Mouse (Mus musculus) kidney, postnatal 10 days (tissue): ENCODE results near the gene Eml1.

ENCODE experiments used
- DNase-seq: peaks from one replicate; pipeline ENCODE4 v3.0.0; 2021; ENCODE audit warnings: mixed read lengths

Gene Eml1

GRCm38 (mm10) chr12:108554120-108554841, 183.5 kb downstream of the Eml1 start, which contains the start of gene Evl:
Gene Evl (plus strand): TSS chr12:108554720.
- DNase-seq, result peak; percentile 97

GRCm38 (mm10) chr12:108554861-108555556, 184.3 kb downstream of the Eml1 start:
- DNase-seq, result no peak

- DNase-seq, result no peak
Observed at GRCm38 (mm10) chr12:108558194-108558593, 187.4 kb downstream of the Eml1 start.

- DNase-seq, result no peak
Observed at GRCm38 (mm10) chr12:108563238-108563637, 192.5 kb downstream of the Eml1 start.

- no peak for DNase-seq
Observed at GRCm38 (mm10) chr12:108564910-108565506, 194.3 kb downstream of the Eml1 start.

- no peak for DNase-seq
Observed at GRCm38 (mm10) chr12:108579156-108579871, 208.6 kb downstream of the Eml1 start.

GRCm38 (mm10) chr12:108583775-108584174, 213.0 kb downstream of the Eml1 start:
- no peak for DNase-seq
